Mouse (Mus musculus): ENCODE measurements around the gene Setdb2. TPM values are rescaled to one million over a fixed set of nuclear protein-coding genes. Genes with fewer than 3 reads are reported as not detected.
"Not testable (repeated sequence)": the region's sequence is repeated elsewhere in the genome, so short reads cannot be mapped to it uniquely, and the experiment has no call there.

The Setdb2 gene
- polyA plus RNA-seq, 1 experiment from 2014 or later = 4.5 TPM

DNA sequence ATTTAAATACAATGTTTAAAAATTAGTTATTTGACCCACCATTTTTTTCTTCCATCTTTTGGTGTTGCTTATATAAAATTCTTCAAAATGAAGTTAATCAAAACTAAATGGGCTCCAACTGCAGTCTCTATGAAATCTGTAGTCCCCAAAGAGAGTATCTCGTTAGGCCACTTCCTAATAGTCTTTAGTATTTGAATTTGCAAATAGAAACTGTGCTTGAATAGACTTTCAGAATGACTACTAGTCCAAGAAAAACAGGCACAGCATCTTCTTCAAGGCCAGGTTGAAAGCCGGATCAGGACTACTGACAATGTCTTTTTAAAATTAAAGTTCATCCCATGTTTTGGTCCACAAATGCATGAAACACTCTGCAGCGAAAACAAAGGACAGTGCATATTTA is 3.3 kb downstream of the Setdb2 start:
- Histone ChIP-seq H3K4me1 (replicated peaks) (peaks cover 7% of the 10 kb centered on the region), H3K27me3 (no peaks in the 10 kb centered on the region), H3K4me2 (no peak overlapping the region), H3K27ac (no peak overlapping the region), H3K36me3 (no peaks in the 10 kb centered on the region), H3K9me3 (replicated peaks) (no peaks in the 10 kb centered on the region), H3K9ac (no peak overlapping the region), H3K4me3 (no peak overlapping the region)
- ATAC-seq (replicated peaks; ENCODE audit: insufficient number of reproducible peaks, insufficient read depth, low FRiP score, low read depth) = no peak
- 84% methylated on average over 3 of the region's 3 CpGs for WGBS

DNA sequence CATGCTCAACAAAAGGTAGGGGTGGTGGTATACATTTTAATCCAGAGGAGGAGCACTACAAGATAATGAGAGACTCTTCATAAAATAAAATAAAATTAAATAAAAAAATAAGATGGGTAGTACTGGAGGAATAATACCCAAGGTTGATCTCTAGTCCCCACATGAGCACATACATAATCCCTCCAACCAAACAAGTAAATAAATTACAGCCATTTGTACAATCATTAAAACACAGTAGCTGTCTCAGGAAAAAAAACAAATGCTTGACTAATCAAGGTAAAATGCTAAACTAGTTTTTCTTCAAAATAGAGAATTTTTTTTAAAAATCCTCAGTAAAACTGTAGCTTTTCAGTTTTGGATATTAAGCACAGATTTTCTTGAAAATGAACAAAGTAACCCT is 5.5 kb downstream of the Setdb2 start:
- Histone ChIP-seq H3K4me3 (no peak overlapping the region), H3K36me3 (no peaks in the 10 kb centered on the region), H3K9ac (no peak overlapping the region), H3K9me3 (replicated peaks) (no peaks in the 10 kb centered on the region), H3K27ac (no peak overlapping the region), H3K4me1 (replicated peaks) (peaks cover 5% of the 10 kb centered on the region), H3K4me2 (no peak overlapping the region), H3K27me3 (no peaks in the 10 kb centered on the region)
- ATAC-seq (replicated peaks; ENCODE audit: insufficient number of reproducible peaks, insufficient read depth, low FRiP score, low read depth) = no peak

- H3K36me3 ChIP-seq = no peaks in the 10 kb centered on the region
- no peak overlapping the region for H3K27ac ChIP-seq
- H3K9me3 ChIP-seq (replicated peaks) = no peaks in the 10 kb centered on the region
- no peak overlapping the region for H3K4me3 ChIP-seq
- no peaks in the 10 kb centered on the region for H3K4me1 ChIP-seq (replicated peaks)
- no peak overlapping the region for H3K4me2 ChIP-seq
- WGBS = 56% methylated on average over 2 of the region's 2 CpGs
- ATAC-seq (replicated peaks; ENCODE audit: insufficient number of reproducible peaks, insufficient read depth, low FRiP score, low read depth) = no peak
- no peak overlapping the region for H3K9ac ChIP-seq
- no peaks in the 10 kb centered on the region for H3K27me3 ChIP-seq
Observed at GRCm38 (mm10) chr14:59433902-59434301, 6.8 kb downstream of the Setdb2 start.

DNA sequence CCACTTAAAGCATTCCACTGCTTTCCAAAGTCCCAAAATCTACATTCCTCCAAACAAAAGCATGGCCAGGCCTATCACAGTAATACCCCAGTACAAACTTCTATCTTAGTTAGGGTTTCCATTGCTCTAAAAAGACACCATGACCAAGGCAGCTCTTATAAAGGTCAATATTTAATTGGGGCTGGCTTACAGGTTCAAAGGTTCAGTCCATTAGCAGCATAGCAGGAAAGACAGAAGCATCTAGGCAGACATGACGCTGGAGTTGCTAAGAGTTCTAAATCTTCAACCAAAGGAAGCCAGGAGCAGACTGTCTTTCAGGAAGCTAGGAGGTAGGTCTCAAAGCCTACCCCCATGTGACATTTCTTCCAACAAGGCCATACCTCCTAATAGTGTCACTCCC is 10.1 kb downstream of the Setdb2 start:
- ATAC-seq (replicated peaks; ENCODE audit: insufficient number of reproducible peaks, insufficient read depth, low FRiP score, low read depth) = no peak
- 88% methylated on average over 1 of the region's 1 CpGs for WGBS
- Histone ChIP-seq H3K27me3 (no peaks in the 10 kb centered on the region), H3K4me2 (no peak overlapping the region), H3K4me3 (no peak overlapping the region), H3K27ac (no peak overlapping the region), H3K9me3 (replicated peaks) (no peaks in the 10 kb centered on the region), H3K9ac (no peak overlapping the region), H3K36me3 (0 out of 2 replicates have a peak, but pooled peaks cover 4% of the 10 kb centered on the region), H3K4me1 (replicated peaks) (no peaks in the 10 kb centered on the region)

DNA sequence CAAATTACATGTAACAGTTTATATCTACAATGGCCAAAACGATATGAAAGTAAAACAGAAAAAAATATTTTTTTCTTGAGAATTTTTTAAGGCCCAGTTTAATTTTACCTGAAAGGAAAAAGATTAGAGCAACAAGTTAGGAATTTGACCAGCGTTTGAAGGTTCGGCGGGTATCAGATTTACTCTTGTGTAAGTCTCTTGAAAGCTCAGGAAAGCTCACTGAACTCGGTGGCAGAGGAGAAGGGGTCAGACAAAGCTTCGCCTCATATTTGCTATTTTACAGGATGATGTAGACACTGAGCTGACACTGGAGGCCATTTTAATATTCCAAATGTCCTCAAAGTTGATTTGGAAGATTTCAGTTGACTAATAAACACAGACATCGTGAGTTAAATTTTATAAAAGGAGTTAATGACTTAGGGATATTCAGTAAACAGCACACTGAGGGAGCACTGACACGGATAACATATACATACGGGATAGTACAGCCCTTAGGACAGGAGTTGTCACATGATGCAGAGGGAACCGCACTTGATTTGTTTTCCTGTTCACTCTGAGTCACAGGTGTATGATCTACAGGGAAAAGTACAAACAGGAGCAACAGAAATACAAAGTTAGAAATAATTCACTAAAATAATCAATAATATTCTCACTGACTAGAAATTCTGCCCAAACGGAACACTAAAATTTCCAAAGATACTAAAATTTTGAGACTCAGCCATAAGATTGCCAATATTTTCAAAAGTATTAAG is 17.6 kb downstream of the Setdb2 start:
- H3K27ac ChIP-seq = no peak overlapping the region
- H3K9me3 ChIP-seq (replicated peaks) = no peaks in the 10 kb centered on the region
- 0 out of 2 replicates have a peak, but pooled peaks cover 2% of the 10 kb centered on the region for H3K4me1 ChIP-seq (replicated peaks)
- no peak for ATAC-seq (replicated peaks; ENCODE audit: insufficient number of reproducible peaks, insufficient read depth, low FRiP score, low read depth)
- no peak overlapping the region for H3K9ac ChIP-seq
- no peak overlapping the region for H3K4me2 ChIP-seq
- no peaks in the 10 kb centered on the region for H3K27me3 ChIP-seq
- 0 out of 2 replicates have a peak, but pooled peaks cover under 1% of the 10 kb centered on the region for H3K36me3 ChIP-seq
- no peak overlapping the region for H3K4me3 ChIP-seq
- 86% methylated on average over 11 of the region's 11 CpGs for WGBS

DNA sequence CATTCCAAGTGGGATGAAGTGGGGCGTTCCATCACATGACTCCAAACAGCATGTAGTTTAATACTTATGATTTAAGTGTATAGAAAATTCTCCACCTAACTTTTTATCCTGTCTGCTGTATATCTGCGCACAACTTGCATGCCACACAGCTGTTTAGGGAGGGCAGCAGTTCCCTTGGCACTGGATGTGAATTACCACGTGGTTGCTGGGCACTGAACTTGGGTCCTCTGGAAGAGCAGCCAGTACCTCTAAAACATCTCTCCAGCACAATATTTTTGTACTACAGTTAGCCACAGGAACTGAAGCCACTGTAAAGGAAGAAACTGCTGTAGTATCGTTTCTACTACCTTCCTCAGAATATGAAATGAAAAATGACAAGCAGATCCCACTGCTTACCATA is 22.5 kb downstream of the Setdb2 start:
- Histone ChIP-seq H3K9ac (no peak overlapping the region), H3K27me3 (no peaks in the 10 kb centered on the region), H3K36me3 (no peaks in the 10 kb centered on the region), H3K4me1 (replicated peaks) (0 out of 2 replicates have a peak, but pooled peaks cover 2% of the 10 kb centered on the region), H3K9me3 (replicated peaks) (no peaks in the 10 kb centered on the region), H3K27ac (no peak overlapping the region), H3K4me2 (no peak overlapping the region), H3K4me3 (no peak overlapping the region)
- no peak for ATAC-seq (replicated peaks; ENCODE audit: insufficient number of reproducible peaks, insufficient read depth, low FRiP score, low read depth)
- 86% methylated on average over 4 of the region's 4 CpGs for WGBS

DNA sequence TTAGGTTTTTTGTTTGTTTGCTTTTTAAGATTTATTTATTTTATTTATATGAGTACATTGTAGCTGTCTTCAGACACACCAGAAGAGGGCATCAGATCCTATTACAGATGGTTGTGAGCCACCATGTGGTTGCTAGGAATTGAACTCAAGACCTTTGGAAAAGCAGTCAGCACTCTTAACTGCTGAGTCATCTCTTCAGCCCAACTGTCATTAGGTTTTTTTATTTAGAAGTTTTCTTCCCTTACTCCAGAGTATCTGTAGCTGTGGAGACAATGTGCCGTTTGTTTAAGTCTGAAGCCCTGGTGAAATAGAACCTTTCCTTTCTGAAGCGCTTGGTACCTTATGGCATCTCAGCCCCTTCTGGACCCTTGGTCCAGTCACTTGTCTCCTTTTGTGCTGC is 25.7 kb downstream of the Setdb2 start:
- H3K4me1 ChIP-seq (replicated peaks); H3K36me3 ChIP-seq; H3K4me3 ChIP-seq; H3K27me3 ChIP-seq; H3K4me2 ChIP-seq; ATAC-seq (replicated peaks; ENCODE audit: insufficient number of reproducible peaks, insufficient read depth, low FRiP score, low read depth); H3K27ac ChIP-seq; H3K9ac ChIP-seq; H3K9me3 ChIP-seq (replicated peaks): not testable (repeated sequence)
- 94% methylated on average over 2 of the region's 2 CpGs for whole genome bisulfite sequencing

DNA sequence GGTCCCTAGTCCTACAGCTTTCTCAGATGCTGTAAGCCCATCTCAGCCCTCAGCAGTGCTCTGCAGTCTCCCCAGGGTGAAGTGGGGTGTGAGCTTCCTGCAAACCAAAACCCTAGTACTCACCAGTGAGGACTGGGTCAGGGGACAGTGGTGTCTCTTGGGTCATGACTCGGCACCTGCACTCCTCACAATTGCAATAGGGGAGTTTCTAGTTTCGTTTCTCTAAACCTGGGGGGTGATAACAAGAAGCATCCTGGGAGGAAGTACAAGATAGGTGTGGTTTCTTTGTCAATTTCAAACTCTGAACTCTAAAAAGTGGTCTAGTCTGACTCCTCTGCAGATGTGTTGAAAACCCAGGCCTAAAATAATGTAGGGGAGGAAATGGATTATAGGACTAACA is 43.7 kb downstream of the Setdb2 start:
- Histone ChIP-seq H3K9me3 (replicated peaks) (no peaks in the 10 kb centered on the region), H3K4me2 (no peak overlapping the region), H3K27me3 (no peaks in the 10 kb centered on the region), H3K9ac (no peak overlapping the region), H3K4me1 (replicated peaks) (no peaks in the 10 kb centered on the region), H3K27ac (no peak overlapping the region), H3K4me3 (no peak overlapping the region), H3K36me3 (no peaks in the 10 kb centered on the region)
- no peak for ATAC-seq (replicated peaks; ENCODE audit: insufficient number of reproducible peaks, insufficient read depth, low FRiP score, low read depth)
- WGBS = 74% methylated on average over 2 of the region's 2 CpGs

DNA sequence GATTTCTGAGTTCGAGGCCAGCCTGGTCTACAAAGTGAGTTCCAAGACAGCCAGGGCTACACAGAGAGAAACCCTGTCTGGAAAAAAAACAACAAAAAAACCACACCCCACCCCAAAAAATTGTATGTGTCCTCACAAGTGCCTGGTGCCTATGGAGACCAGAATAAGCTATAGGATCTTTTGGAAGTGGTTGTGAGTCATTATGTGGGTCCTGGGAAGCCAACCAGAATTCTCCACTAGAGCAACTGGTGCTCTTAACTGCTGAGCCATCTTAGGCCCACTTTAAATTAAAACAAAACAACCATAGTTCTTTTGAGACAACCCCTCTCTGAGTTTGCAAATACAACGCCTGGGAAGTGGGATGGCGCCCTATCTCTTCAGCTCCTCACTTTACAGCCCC is 45.4 kb downstream of the Setdb2 start, which contains the start of gene Phf11c:
TSS of gene Phf11c (minus strand) at position 101 of the 400 bp plus-strand sequence.
- no peaks in the 10 kb centered on the region for H3K9me3 ChIP-seq (replicated peaks)
- H3K27ac ChIP-seq = no peak within 1 kb of the TSS
- H3K36me3 ChIP-seq = no peaks in the 10 kb centered on the region
- no peak within 1 kb of the TSS for H3K9ac ChIP-seq
- no peaks in the 10 kb centered on the region for H3K27me3 ChIP-seq
- H3K4me2 ChIP-seq = no peak within 1 kb of the TSS
- WGBS = 91% methylated on average over 3 of the region's 3 CpGs
- ATAC-seq (replicated peaks; ENCODE audit: insufficient number of reproducible peaks, insufficient read depth, low FRiP score, low read depth) = no peak
- no peaks in the 10 kb centered on the region for H3K4me1 ChIP-seq (replicated peaks)
- no peak within 1 kb of the TSS for H3K4me3 ChIP-seq

GRCm38 (mm10) chr14:59390181-59390580 is 50.5 kb downstream of the Setdb2 start:
- H3K4me3 ChIP-seq; H3K27ac ChIP-seq; H3K27me3 ChIP-seq; H3K4me1 ChIP-seq (replicated peaks); H3K9me3 ChIP-seq (replicated peaks); H3K36me3 ChIP-seq; ATAC-seq (replicated peaks; ENCODE audit: insufficient number of reproducible peaks, insufficient read depth, low FRiP score, low read depth); H3K4me2 ChIP-seq; H3K9ac ChIP-seq: not testable (repeated sequence)
- whole genome bisulfite sequencing = 59% methylated on average over 4 of the region's 4 CpGs

DNA sequence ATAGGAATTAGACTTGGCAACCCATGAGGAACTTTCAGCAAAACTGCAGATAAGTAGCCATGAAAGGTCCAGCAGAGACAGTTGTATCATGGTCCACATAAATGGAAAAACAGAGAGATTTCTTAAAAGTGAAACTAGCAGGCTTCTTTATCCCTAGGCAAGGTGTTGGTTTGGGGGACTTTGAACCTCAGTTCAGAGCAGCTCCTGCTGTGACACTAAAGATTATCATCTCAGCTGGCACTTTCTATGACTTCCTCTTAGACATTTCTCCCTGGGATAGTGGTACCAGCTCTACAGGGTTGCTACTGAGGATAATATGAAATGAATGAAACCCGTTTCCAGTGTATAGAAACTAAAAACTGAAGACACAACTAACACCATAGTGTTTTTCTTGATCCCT is 51.2 kb downstream of the Setdb2 start:
- H3K4me1 ChIP-seq (replicated peaks) = no peaks in the 10 kb centered on the region
- WGBS = 53% methylated on average over 1 of the region's 1 CpGs
- no peak for ATAC-seq (replicated peaks; ENCODE audit: insufficient number of reproducible peaks, insufficient read depth, low FRiP score, low read depth)
- no peak overlapping the region for H3K4me2 ChIP-seq
- H3K9me3 ChIP-seq (replicated peaks) = no peaks in the 10 kb centered on the region
- no peak overlapping the region for H3K27ac ChIP-seq
- H3K36me3 ChIP-seq = no peaks in the 10 kb centered on the region
- no peak overlapping the region for H3K9ac ChIP-seq
- no peaks in the 10 kb centered on the region for H3K27me3 ChIP-seq
- H3K4me3 ChIP-seq = no peak overlapping the region

- H3K9ac ChIP-seq = no peak overlapping the region
- no peaks in the 10 kb centered on the region for H3K27me3 ChIP-seq
- H3K4me2 ChIP-seq = no peak overlapping the region
- no peak overlapping the region for H3K4me3 ChIP-seq
- H3K36me3 ChIP-seq = no peaks in the 10 kb centered on the region
- H3K4me1 ChIP-seq (replicated peaks) = peaks cover 4% of the 10 kb centered on the region; the same call in 1 of the 2 replicates
- no peak overlapping the region for H3K27ac ChIP-seq
- WGBS = 89% methylated on average over 25 of the region's 25 CpGs
- no peak for ATAC-seq (replicated peaks; ENCODE audit: insufficient number of reproducible peaks, insufficient read depth, low FRiP score, low read depth)
- H3K9me3 ChIP-seq (replicated peaks) = no peaks in the 10 kb centered on the region
Observed at GRCm38 (mm10) chr14:59370348-59371068, 70.2 kb downstream of the Setdb2 start.

Data from heart, embryonic 15.5 days (tissue).